Mouse (Mus musculus) inflammation-experienced regulatory T-cells, adult 6 months (primary cell): ENCODE data around the gene Rnps1. TPM values are rescaled to one million over a fixed set of nuclear protein-coding genes. Genes with fewer than 3 reads are reported as not detected.
"Not testable (repeated sequence)": the region's sequence is repeated elsewhere in the genome, so short reads cannot be mapped to it uniquely, and the experiment has no call there.

Experiments
- ATAC-seq: one replicate; pipeline ENCODE4 v1.8.0; 2017
- polyA plus RNA-seq, 3 experiments: library from polyadenylated mRNA; unstranded; fragments of 100-300 nt; shearing (Covaris generic); gene quantifications; one replicate each; pipeline ENCODE4 v1.2.1; 2017

Rnps1 gene
- polyA plus RNA-seq, 3 experiments from 2014 or later: 118 to 138 (median 130) TPM

DNA sequence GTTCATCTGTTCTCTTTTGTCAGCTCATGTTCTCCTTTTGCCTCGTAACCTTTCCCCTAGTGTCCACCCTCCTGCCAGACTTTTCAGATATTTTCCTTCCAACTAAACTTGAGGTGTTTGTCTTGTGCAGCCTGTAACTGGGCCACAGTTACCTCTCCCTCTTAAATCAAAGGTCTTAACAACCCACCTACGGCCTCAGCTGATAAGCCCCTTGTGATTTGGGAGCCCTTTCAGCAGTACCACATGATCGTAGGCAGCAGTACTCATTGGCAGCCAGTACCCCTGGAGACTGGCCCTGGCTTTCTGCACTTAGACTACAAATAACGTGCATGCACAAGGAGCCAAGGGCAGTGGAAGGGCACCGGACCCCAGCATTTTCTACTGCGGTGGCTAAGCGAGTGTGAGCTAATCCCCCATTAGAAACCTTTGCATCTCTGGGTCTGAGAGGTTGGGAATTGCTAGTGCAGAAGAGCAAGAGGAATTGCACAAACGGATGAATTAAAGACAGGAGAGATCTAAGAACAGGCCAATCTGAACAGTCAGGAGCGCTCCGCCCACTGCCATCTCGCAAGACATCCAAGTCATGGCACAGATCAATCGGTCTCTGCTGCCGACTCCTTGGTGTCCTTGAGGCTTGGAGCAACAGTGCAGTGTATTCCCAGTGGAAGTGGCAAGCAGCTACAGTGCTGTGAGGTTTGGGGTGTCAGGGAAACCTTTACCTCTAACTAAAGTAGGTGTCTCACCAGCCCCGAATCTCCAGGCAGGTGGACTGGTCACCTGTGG is 15.0 kb downstream of the Rnps1 start:
- no peak for ATAC-seq

GRCm38 (mm10) chr17:24437016-24437415 is 22.7 kb downstream of the Rnps1 start:
- peak; percentile 76 for ATAC-seq

DNA sequence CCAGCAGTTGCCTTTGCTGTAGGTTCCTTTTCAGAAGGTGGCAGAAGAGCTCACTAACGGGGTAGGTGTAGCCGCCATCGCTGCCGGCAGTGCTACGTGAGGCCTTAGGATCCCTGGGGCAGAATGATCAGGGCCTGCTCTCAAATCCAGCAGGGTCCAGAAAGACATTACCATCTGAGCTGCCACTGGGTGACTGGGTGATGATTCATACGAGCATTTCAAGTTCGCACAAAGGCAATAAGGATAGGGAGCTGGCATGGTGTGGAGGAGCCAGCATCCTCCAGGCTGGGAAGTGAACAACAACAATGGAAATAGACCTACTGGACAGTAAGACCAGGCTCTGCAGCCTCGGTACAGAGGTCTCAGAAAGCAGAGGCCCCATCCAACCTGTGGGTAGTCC is 26.0 kb downstream of the Rnps1 start:
- no peak for ATAC-seq

DNA sequence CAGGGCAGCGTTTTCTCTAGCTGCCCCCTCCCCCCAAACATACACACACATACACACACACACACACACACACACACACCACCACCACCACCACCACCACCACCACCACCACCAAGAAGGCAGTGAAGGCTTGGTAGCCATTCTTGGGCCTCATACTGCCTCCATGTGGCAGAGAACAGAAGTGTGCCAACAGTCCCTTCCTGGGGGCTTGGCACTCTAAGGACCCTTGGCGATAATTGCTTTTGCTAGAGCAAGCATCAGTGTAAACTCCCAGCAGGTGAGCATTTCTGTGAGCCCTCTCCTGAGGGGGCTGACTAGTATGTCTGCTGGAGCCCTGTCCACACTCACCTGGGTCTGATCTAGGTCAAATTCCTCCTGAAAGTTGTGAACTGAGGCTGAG is 26.8 kb downstream of the Rnps1 start:
- no peak for ATAC-seq

DNA sequence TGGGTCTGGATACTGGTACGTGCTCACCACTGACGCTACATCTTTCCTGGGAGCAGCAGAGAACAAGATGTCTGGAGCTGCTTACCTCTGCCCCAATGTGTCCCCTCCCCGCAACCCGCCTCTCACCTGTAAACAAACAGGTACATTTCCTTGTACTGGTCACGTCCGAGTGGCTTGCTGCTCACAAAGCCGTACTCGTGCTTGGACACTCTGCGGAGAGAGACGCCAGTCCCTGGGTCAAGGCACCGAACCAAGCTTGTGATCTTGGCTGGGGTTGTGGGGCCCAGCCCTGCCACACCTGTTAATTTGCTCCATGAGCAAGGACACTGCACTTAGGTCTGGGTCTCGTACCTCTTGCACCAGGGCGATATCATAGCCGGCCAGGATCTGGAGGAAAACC is 27.7 kb downstream of the Rnps1 start:
- no peak for ATAC-seq

DNA sequence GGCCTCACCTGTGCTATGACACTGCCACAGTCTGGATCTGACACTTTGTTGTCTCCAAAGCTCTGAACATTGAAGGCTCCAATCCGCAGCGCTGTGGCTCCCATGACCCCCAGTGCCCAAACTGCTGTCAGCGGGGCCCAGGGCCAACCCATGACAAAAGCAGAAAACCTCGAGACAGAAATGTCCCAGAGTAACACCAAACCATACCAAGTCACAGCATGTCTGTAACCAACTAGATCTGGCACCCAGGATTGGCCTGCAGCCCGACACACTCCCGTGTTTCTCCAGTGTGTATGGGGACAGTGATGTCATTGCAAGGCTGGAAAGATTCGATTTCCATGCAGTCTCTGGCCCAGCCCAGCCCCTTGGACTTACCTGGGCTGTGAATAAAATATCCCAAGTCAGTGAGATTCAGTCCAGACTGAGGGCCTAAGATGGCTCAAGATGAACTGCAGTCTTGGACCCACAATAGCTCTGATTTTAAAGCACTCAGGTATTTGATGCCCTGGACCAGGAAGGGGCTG is 28.3 kb downstream of the Rnps1 start, which contains the start of gene Dnase1l2:
Dnase1l2 (minus strand) TSS at position 474 of the 524 bp plus-strand sequence.
- no peak for ATAC-seq

- no peak for ATAC-seq
Observed at GRCm38 (mm10) chr17:24443409-24443808, 29.0 kb downstream of the Rnps1 start.

- ATAC-seq: no peak
Observed at GRCm38 (mm10) chr17:24446590-24446989, 32.2 kb downstream of the Rnps1 start.

- no peak for ATAC-seq
Observed at GRCm38 (mm10) chr17:24449507-24449906, 35.1 kb downstream of the Rnps1 start.

- no peak for ATAC-seq
Observed at GRCm38 (mm10) chr17:24451220-24451619, 36.9 kb downstream of the Rnps1 start.

DNA sequence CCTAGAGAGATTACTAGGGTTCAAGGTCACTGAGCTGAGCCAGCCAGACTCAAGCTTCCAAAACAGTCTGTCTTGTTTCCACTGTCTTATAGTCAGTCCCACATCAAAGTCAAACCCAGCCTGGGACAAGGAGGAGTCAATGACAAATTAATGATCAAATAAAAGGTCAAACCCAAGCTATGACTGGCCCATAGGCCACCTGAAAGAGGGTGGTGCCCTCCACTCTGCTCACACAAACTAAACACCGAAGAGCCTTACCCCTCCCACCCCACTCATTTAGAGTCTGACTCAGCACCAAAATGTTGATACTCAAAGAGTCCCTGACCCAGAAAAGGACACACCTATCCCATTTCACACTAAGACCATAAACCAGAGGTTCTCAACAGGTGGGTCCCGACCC is 39.0 kb downstream of the Rnps1 start:
- no peak for ATAC-seq

- ATAC-seq: peak; percentile 63
Observed at GRCm38 (mm10) chr17:24454218-24454755, 39.9 kb downstream of the Rnps1 start.

DNA sequence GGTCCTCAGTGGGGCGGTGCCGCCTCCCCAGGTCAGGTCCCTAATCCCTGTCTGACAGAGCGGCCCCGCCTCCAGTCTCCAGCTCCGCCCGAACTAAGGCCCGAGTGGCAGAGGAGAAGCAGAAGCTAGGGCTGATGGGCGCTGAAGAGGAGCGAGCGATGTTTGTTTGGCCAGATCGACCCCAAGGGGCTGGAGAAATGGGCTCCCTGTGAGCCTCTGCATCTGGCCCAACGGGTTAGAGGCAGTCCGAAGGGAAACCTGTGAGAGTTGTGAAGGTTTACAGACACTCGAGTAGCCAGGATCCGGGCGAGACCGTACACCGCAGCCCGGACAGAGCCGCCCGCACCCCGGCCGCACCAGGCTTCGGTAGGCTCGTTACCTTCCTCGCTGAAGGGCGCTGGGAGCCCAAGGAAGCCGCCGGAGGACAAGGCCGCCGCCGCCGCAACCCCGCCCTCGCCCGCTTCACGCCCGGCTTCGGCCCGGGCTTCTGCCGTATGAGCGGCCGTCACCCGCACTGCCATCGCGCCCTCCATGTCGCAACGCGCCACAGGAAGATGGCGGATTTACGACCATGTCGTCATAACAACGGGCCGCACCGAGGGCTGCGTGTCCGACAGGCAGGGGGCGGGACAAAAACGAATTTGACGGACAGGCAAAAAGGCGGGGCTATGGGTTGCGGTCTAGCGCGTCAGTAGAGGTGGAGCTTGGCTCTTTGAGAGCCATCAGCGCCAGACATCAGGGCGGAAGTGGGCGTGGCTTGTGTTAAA is 40.6 kb downstream of the Rnps1 start:
- ATAC-seq: peak; percentile 88

GRCm38 (mm10) chr17:24455523-24456206 is 41.3 kb downstream of the Rnps1 start:
- ATAC-seq: not testable (repeated sequence)

DNA sequence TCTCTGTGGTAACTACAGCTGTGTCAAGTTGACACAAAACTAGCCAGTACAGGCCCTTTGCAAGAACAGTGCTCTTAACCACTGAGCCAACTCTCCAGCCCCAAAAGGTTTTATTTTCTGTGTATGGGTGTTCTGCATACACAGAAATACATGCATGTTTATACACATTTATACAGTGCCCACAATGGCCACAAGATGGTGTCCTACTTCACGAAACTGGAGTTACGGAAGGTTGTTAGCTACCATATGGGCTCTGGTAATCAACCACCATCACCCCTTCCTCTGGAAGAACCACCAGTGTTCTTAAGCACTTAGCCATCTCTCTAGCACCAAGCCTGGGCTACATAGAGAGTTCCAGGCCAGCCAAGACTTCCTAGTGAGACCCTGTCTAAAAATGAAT is 47.2 kb downstream of the Rnps1 start:
- ATAC-seq: peak; percentile 61

- ATAC-seq: no peak
Observed at GRCm38 (mm10) chr17:24462932-24463331, 48.6 kb downstream of the Rnps1 start.

DNA sequence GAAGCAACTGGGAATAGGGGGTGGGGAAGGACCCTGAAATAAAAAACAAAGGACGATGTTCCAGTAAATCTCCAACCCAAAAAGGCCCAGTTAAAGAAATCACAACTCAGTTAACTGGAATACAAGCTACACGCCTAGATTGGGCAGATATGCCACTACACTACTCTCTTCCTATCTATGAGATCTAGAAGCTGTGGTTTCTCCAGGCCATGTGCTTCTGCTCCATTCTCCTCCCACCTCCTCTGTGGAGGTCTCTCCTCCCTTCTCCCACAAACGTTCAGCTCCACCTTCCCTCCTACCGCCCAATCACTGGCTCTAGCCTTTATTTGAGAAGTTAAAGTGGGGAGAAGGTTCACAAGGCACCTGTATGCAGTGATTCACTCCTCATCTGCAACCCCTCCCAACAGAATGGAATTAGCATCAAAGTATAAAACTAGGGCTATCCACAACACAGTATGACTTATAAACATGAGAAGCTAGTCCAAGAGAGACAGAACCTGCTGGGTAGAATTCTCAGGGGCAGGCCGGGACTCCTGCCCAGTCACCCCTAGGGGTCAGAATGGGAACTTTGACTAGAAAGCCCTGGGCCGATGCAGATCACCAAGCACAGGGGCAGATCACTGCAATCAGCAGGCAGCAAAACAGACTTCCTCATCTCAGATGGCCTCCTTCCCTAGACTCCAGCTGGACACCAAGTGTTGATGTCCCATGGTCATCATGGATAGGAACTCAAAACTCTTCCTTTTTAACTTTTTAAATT is 49.2 kb downstream of the Rnps1 start:
- ATAC-seq: peak; percentile 56

DNA sequence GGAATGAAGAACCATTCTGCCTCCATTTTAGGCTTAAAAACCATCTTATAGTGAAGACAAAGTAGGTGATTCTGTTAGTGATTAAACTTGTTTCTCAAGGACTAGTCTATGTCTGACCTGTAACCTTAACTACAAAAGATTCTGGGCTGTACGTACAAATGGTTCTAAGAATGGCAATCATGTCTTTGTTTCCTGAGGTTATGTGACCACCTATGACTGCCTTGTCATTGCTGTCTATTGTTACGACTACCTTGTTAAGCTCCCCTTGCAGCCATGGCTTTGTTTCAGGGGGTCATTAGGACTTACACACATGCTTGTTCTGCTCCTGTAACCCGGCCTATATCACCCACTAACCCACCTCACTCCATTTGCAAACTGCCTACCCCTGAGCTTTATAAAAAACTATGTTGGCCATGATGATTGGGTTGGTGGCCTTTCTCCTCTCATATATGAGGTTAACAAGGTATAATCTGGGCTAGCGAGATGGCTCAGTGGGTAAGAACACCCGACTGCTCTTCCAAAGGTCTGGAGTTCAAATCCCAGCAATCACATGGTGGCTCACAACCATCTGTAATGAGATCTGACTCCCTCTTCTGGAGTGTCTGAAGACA is 54.4 kb downstream of the Rnps1 start:
- no peak for ATAC-seq

DNA sequence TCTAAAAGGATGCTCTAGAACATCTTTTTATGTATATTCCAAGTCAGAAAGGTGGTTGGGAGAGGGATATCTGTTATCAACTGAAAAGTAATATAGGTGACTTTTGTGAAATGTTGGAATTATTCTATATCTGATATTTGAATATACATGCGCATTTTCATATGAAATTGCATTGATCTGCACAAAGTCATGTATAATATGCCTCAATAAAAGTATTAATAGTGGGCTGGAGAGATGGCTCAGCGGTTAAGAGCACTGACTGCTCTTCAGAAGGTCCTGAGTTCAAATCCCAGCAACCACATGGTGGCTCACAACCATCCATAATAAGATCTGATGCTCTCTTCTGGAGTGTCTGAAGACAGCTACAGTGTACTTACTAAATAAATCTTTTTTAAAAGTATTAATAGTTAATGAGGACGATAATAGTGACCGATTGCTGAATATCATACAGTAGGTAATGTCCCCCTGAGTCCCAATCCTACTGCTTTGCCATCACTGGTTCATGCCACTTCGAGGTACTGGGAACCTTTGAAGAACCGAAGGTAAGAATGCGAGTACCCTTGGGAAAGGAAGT is 55.1 kb downstream of the Rnps1 start:
- no peak for ATAC-seq

- peak; percentile 97 for ATAC-seq
Observed at GRCm38 (mm10) chr17:24469910-24470602, 55.7 kb downstream of the Rnps1 start, which contains the start of the genes E4f1 and Pgp. TSS of gene E4f1 (minus strand) at chr17:24470313. TSS of gene Pgp (plus strand) at chr17:24470392.
